Mouse (Mus musculus) neutrophil, adult 5-6 weeks (primary cell): ENCODE measurements at regions not wholly inside any gene's neighbourhood (a gene's known extent, or its start where the extent isn't known, plus 50 kb on each side); places are given as distances from the start of the nearest gene placed in this dataset.
A peak's percentile ranks its signal among the peaks of the same experiment; 100 is the strongest.

ENCODE experiments used
- ATAC-seq: fragments of 151-379, 151-347 bp; 2 replicates; pipeline ENCODE4 v1.8.0; 2017; ENCODE audit warnings: mild to moderate bottlenecking, moderate TSS enrichment; ENCODE audit not compliant: insufficient number of reproducible peaks, poor library complexity, low FRiP score, severe bottlenecking; ENCODE audit errors: extremely low read depth

DNA sequence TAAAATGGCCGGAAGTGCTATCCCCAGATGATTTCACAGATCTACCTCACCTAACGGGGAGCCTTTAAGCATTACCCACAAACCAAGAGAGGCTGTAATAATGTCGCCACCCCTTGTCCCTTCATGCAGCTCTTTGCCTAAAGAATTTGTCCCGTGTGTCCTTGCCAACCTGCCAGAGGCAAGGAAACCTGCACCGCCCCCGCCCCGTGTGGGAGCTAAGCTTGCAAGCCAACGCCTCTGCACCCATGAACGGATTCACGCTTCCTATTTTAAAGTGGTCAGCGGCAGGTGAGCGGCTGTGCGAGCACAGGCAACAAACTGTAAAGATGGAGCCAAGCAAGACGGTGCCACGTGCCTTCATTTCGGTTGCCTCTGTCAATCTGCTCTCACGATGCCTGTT lies 63.1 kb downstream of the Gm11011 start:
- ATAC-seq: no peak

GRCm38 (mm10) chr2:169519941-169520340 lies 67.6 kb downstream of the Gm11011 start:
- peak; percentile 52; the same call in 1 of the 2 replicates for ATAC-seq

- peak; percentile 22; the same call in 1 of the 2 replicates for ATAC-seq
Observed at GRCm38 (mm10) chr2:169515350-169515749, 72.2 kb downstream of the Gm11011 start.

DNA sequence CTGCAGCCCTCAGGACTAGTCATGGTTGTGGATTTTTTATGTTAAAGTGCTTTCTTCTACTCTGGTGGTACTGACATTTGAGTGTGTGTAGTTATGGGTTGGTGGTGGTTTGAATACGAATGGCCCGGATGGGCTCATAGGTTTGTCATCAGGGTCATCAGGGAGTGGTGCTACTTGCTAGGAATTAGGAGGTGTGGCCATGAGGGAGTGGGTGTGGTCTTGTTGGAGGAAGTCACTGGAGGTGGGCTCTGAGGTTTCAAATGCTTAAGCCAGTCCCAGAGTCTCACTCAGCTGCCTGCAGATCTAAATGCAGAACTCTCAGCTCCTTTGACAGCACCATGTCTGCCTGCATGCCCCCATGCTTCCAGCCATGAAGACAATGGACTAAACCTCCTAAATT lies 76.8 kb downstream of the Gm11011 start:
- no peak for ATAC-seq

- ATAC-seq: no peak
Observed at GRCm38 (mm10) chr2:169509406-169509805, 78.1 kb downstream of the Gm11011 start.

DNA sequence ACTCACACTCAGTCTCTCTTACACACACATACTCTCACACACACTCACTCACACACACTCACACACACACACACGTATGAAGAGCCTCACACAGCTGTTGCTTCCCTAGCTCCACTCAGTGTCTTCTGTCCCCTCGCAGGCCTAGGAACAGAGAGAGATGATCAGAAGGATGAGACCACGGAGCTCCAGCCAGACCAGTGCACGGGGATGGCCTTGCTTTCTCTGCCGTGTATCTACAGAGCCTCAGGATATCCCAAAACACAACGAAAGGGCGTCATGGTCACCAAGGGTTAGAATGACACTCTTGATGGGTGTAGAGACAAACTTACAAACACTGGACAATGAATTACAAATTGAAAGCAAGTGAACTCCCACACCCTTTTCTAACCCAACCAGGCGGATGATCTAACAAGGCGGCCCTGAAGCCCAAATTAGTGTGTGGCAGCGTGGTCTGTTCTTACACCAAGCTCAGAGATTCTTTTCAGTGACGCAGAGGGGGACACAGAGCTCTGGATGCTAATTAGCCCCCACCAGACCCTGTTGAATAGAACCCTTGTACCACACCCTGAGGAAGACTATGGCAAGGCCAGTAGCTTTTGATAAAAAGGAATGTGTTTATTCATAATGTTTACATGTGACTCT lies 83.0 kb downstream of the Gm11011 start:
- no peak for ATAC-seq

- no peak for ATAC-seq
Observed at GRCm38 (mm10) chr2:169503598-169503958, 84.0 kb downstream of the Gm11011 start.

DNA sequence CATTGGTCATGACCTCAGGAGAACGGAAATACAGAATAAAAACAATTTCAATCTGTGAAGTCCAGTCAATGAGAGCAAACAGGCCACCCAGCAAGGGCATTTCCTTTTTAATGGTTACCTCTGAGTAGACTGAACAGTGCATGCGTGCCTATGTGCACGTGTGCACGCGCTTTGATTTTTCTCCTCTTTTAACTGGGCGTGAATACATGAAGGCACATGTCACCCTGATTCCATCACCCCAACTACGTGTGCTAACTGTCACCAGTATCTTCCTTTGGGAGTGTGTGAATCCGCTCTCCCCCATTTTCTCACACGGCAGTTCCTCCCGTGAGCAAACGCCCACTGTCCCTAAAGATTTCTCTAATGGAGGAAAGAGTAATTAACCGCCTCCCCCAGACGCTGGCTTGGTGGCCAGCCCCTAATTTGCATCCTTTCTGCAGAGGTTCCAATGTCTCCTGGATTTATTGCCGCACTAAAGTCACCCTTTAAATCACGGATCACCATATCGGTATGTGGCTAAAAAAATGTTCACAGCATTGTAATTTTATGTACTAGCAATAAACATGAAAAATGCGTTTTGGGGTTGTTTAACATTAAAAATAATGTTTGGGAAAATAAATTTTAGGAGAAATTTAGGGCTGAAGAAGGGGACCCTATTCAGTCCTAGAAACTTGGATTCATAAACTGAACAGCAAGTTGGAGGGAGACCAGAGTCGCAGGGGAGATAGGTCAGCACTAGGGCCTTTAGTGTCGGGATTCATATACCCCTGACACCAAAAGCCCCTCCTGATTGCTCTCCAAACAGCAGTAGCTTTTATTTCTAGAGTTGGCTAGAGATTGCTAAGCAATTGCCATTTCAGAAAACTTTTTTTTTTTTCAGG lies 84.6 kb downstream of the Gm11011 start:
- ATAC-seq: no peak

GRCm38 (mm10) chr2:169501736-169502340 lies 85.7 kb downstream of the Gm11011 start:
- no peak for ATAC-seq

- no peak for ATAC-seq
Observed at GRCm38 (mm10) chr2:169495368-169495767, 92.2 kb downstream of the Gm11011 start.

- no peak for ATAC-seq
Observed at GRCm38 (mm10) chr2:169494503-169495311, 92.8 kb downstream of the Gm11011 start.

- ATAC-seq: no peak
Observed at GRCm38 (mm10) chr2:169493609-169494275, 93.8 kb downstream of the Gm11011 start.

DNA sequence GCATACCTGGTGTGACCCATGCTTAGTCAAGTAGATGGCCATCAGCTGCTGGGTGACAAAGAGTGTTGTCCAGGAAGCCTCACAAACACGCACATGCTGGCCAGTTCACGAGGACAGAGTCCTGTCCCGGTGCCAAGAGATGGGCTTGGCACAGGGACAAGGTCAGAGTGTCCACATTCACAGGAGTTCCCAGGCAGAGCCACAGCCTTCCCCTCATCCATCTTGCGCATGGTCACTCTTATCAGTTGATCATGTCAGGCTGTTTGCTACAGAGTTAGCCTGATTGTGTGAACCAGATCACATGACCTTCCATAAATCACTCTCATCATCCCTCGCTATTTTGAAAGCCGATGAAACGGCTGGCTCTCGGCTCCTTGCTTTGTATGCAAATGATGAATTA lies 103.6 kb downstream of the Gm11011 start:
- no peak for ATAC-seq

DNA sequence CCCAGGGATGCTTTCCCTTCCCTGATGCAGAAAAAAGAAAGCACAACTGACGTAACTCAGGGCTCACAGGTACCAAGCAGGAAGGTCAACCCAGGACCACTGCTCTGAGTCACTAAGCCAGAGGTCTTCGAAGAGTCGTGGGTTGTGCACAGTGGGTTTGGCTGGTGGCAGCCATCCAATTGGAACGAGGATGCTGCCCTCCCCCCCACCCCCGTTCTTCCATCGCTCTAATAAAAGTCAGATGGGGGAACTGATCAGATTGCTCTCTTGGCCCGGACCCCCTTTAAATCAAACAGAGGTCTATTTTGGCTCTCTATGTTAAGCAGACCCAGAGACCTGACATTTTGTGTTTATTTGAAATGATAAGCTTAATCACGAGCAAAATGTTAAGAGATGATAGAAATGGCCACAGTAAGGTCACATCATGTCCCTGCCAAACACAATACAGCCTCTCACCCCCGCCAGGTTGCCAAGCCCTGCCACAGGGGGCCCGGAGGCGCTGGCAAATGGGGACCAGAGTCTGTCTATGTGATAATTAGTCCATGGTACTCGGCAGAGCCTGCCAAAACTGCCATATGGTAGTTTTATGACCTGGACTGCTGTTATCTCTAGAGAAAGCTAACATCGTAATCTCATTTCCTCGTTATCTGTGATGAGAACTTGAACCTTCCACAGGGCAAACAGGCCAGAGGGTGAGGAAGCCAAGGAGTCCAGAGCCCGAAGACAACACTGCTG lies 105.6 kb downstream of the Gm11011 start:
- no peak for ATAC-seq

DNA sequence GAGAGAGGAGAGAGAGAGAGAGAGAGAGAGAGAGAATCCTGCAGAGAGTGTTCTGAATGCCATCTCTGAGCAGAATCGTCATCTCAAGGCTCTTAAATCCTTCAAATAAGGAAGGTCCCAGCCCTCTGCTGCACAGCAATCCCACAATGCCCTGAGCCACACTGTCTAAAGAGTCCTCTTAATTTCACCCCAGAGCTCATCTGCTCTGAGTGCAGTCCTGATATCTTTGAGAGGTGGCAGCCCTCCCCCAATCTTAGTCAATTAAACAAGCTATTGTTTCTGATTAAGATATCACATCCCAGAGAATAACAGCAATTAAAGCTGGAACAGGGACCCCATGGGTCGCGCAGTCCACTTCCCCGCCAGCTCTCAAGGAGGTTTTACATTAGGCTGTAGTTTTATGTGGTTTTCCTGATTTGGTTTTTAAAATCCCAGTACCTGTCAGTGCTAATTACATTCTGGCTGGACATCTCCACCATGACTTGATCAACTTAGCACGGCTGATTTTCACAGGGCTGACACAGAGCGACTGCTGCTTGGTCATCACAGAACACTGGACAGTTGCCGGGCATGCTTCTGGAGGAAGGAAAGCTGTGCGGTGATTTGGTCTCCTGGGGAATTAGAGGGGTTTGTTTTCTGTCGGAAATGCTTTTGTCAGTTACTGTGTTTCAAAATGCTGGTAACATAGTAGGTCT lies 113.0 kb downstream of the Gm11011 start:
- no peak for ATAC-seq

DNA sequence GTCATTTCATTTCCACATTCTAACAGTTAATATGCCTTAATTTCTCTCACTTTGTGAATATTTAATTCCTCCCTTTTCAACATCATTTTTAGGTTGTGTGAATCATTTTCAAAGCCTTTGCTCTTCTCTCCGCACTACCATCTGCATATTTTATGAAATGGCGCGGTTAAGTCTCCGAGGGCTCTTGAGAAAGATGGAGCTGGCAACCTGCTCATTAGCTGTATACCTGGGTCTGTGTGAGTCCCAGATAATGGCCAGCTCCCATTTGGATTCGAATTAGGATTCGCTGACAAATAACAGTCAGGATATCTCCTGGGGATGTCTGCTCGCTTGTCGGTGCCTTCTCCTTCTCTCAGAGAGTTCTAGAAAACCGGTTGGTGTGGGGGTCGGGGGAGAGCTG lies 118.0 kb downstream of the Gm11011 start:
- ATAC-seq: no peak

GRCm38 (mm10) chr2:169467621-169468020 lies 119.9 kb downstream of the Gm11011 start:
- ATAC-seq: no peak

- ATAC-seq: no peak
Observed at GRCm38 (mm10) chr2:169464106-169464505, 123.4 kb downstream of the Gm11011 start.
